Comparison of ENCODE assay signal across 22 mouse cellular contexts in genomic region chr6:97956121-97956520, GRCm38 (mm10).
"Had no signal": no experiment of that assay in that cellular context is flagged by ENCODE, and none has a peak within 500 bp of the region (broad histone marks: within the 10 kb centered on the region; RNA-seq: fewer than 3 reads in every experiment).

No protein-coding gene starts in this region.

- H3K9me3 ChIP-seq: limb, embryonic 12.5 days; limb, embryonic 15.5 days; megakaryocyte, embryonic 14.5 days; midbrain, embryonic 10.5 days; midbrain, embryonic 13.5 days; neural tube, embryonic 13.5 days; stomach, embryonic 15.5 days had no signal

- H3K9ac ChIP-seq: limb, embryonic 12.5 days; limb, embryonic 15.5 days; liver, embryonic 14.5 days; liver, postnatal 0 days; lung, embryonic 14.5 days; midbrain, embryonic 13.5 days; neural tube, embryonic 13.5 days; stomach, embryonic 15.5 days had no signal

- DNase-seq: layer of hippocampus, postnatal 36 days; left cerebral cortex, postnatal 4 days; liver, postnatal 0 days; lung, embryonic 14.5 days; lung, postnatal 10 days; lung, postnatal 36 days; retina, postnatal 1 day; right cerebral cortex, postnatal 25 days; spleen, adult 18-20 months; thymus, postnatal 36 days had no signal

- H3K36me3 ChIP-seq: limb, embryonic 12.5 days; limb, embryonic 15.5 days; midbrain, embryonic 10.5 days; midbrain, embryonic 13.5 days; neural tube, embryonic 13.5 days; stomach, embryonic 15.5 days had no signal

- H3K4me2 ChIP-seq: limb, embryonic 12.5 days; limb, embryonic 15.5 days; liver, embryonic 11.5 days; lung, embryonic 14.5 days; midbrain, embryonic 13.5 days; neural tube, embryonic 13.5 days; stomach, embryonic 15.5 days had no signal

- H3K4me1 ChIP-seq: limb, embryonic 15.5 days; megakaryocyte, embryonic 14.5 days; neural tube, embryonic 13.5 days; stomach, embryonic 15.5 days had no signal

- H3K27me3 ChIP-seq: limb, embryonic 12.5 days; limb, embryonic 15.5 days; megakaryocyte, embryonic 14.5 days; midbrain, embryonic 13.5 days; neural tube, embryonic 13.5 days; stomach, embryonic 15.5 days had no signal

- H3K27ac ChIP-seq: limb, embryonic 12.5 days; limb, embryonic 15.5 days; liver, embryonic 14.5 days; midbrain, embryonic 10.5 days; midbrain, embryonic 13.5 days; neural tube, embryonic 13.5 days; stomach, embryonic 15.5 days had no signal

- H3K4me3 ChIP-seq: limb, embryonic 12.5 days; limb, embryonic 15.5 days; megakaryocyte, embryonic 14.5 days; midbrain, embryonic 10.5 days; midbrain, embryonic 13.5 days; myocyte; neural tube, embryonic 13.5 days; stomach, embryonic 15.5 days had no signal

- ATAC-seq: intestine, postnatal 0 days; liver, postnatal 0 days; midbrain, embryonic 13.5 days; midbrain, embryonic 16.5 days had no signal
